Mouse (Mus musculus): Measurements from ENCODE around the gene Sidt1. TPM values are rescaled to one million over a fixed set of nuclear protein-coding genes. Genes with fewer than 3 reads are reported as not detected.

The Sidt1 gene
- polyA plus RNA-seq, 2 experiments = 0.08 TPM; not detected in 1

DNA sequence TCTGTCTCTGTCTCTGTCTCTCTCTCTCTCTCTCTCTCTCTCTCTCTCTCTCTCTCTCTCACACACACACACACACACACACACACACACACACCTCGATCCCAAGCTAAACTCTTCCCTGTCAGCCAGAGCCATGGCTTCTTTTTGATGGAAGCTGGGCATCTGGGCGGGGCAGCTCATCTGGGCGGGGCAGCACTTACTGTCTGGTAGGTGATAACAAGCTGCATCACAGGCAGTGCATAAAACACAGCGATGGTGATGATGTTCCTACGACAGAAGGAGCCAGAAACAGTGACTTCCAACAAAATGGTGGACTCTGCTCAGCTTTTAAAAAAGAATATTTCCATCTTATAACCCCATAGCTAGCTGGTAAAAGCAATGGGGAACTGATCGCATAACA, 67.4 kb downstream of the Sidt1 start:
- no peaks in the 10 kb centered on the region for H3K9me3 ChIP-seq (ENCODE audit: control insufficient read depth, low read length)
- H3K9ac ChIP-seq (replicated peaks) = no peak overlapping the region
- peak; percentile 29 for TF ChIP-seq EP300 (IDR thresholded peaks at IDR 0.05; ENCODE audit: low read depth)
- TF ChIP-seq CTCF (IDR thresholded peaks at IDR 0.05; ENCODE audit: low read depth) = no peak
- H3K4me3 ChIP-seq (ENCODE audit: insufficient read depth in 1 of 2, low read depth in 2 of 2, low read length in 2 of 2) = no peak overlapping the region
- peak overlapping the region; percentile 41 for H3K4me2 ChIP-seq (ENCODE audit: low read depth)
- no peaks in the 10 kb centered on the region; the same call in 1 of the 2 replicates for H3K27me3 ChIP-seq (ENCODE audit: control insufficient read depth, insufficient read depth, low read length)
- ATAC-seq (ENCODE audit: insufficient read depth) (peak; percentile 82), DNase-seq (ENCODE audit: low read depth in 3 of 3, low spot score in 3 of 3) (peak; percentile 46 to 55 (median 47))
- H3K4me1 ChIP-seq (replicated peaks; ENCODE audit: control insufficient read depth in 2 of 2, insufficient read depth in 2 of 2, low read length in 1 of 2) = peaks cover 10 to 16% of the 10 kb centered on the region in 2 experiments
- WGBS (ENCODE audit: insufficient replicate concordance) = 40% methylated on average over 6 of the region's 6 CpGs
- H3K36me3 ChIP-seq (replicated peaks; ENCODE audit: control insufficient read depth, insufficient read depth, low read depth) = no peaks in the 10 kb centered on the region
- H3K27ac ChIP-seq = no peak overlapping the region

DNA sequence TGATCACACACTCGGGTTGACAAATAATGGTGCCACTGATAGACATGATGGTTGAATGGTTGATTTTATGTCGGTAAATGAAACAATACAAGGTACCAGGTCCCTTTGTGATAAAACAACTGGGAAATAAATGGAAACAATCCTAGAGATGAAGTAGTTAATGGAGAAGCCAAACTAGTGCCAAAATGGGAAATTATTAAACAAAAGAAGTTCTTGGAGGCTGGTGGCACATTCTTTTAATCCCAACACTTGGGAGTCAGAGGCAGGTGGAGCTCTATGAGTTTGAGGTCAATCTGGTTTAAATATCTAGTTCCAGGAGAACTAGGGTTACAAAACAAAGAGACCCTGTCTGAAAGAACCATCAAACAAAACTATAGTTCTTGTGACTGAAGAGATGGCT, 68.1 kb downstream of the Sidt1 start:
- TF ChIP-seq CTCF (IDR thresholded peaks at IDR 0.05; ENCODE audit: low read depth) = no peak
- no peak for TF ChIP-seq EP300 (IDR thresholded peaks at IDR 0.05; ENCODE audit: low read depth)
- Histone ChIP-seq H3K36me3 (replicated peaks; ENCODE audit: control insufficient read depth, insufficient read depth, low read depth) (no peaks in the 10 kb centered on the region), H3K4me3 (ENCODE audit: insufficient read depth in 1 of 2, low read depth in 2 of 2, low read length in 2 of 2) (no peak overlapping the region), H3K4me2 (ENCODE audit: low read depth) (no peak overlapping the region), H3K9ac (replicated peaks) (no peak overlapping the region), H3K27ac (no peak overlapping the region), H3K4me1 (replicated peaks; ENCODE audit: control insufficient read depth in 2 of 2, insufficient read depth in 2 of 2, low read length in 1 of 2) (peaks cover 10 to 16% of the 10 kb centered on the region in 2 experiments), H3K27me3 (ENCODE audit: control insufficient read depth, insufficient read depth, low read length) (no peaks in the 10 kb centered on the region; the same call in 1 of the 2 replicates), H3K9me3 (ENCODE audit: control insufficient read depth, low read length) (no peaks in the 10 kb centered on the region)
- 53% methylated on average over 2 of the region's 2 CpGs for WGBS (ENCODE audit: insufficient replicate concordance)
- DNase-seq (ENCODE audit: low read depth in 3 of 3, low spot score in 3 of 3) = no peak
- ATAC-seq (ENCODE audit: insufficient read depth) = no peak

DNA sequence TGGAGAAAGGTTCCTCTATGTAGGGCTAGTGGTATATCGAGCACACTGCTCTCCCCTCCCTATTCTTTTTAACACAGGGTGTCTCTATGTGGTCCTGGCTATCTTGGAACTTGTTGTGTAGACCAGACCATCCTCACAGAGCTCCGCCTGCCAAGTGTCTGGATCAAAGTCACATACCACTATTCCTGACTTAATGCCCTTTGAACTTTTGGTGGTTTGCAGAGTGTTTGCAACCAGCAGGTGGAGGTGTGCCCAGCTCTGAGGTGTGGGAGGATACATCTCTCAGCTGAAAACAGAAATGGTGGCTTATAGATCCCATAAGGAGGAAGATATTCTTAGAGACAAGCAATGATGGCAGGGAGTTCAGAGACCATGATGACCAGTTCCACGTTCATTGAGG, 75.5 kb downstream of the Sidt1 start:
- H3K9ac ChIP-seq (replicated peaks) = no peak overlapping the region
- no peak overlapping the region for H3K4me2 ChIP-seq (ENCODE audit: low read depth)
- no peak overlapping the region for H3K27ac ChIP-seq
- DNase-seq (ENCODE audit: low read depth in 3 of 3, low spot score in 3 of 3) = no peak
- no peak overlapping the region for H3K4me3 ChIP-seq (ENCODE audit: insufficient read depth in 1 of 2, low read depth in 2 of 2, low read length in 2 of 2)
- H3K27me3 ChIP-seq (ENCODE audit: control insufficient read depth, insufficient read depth, low read length) = no peaks in the 10 kb centered on the region
- no peak for ATAC-seq (ENCODE audit: insufficient read depth)
- H3K4me1 ChIP-seq (replicated peaks; ENCODE audit: control insufficient read depth in 2 of 2, insufficient read depth in 2 of 2, low read length in 1 of 2) = no peaks in the 10 kb centered on the region
- 59% methylated on average over 3 of the region's 3 CpGs for WGBS (ENCODE audit: insufficient replicate concordance)
- no peaks in the 10 kb centered on the region for H3K9me3 ChIP-seq (ENCODE audit: control insufficient read depth, low read length)
- no peaks in the 10 kb centered on the region for H3K36me3 ChIP-seq (replicated peaks; ENCODE audit: control insufficient read depth, insufficient read depth, low read depth)
- TF ChIP-seq CTCF (IDR thresholded peaks at IDR 0.05; ENCODE audit: low read depth) = no peak
- no peak for TF ChIP-seq EP300 (IDR thresholded peaks at IDR 0.05; ENCODE audit: low read depth)

DNA sequence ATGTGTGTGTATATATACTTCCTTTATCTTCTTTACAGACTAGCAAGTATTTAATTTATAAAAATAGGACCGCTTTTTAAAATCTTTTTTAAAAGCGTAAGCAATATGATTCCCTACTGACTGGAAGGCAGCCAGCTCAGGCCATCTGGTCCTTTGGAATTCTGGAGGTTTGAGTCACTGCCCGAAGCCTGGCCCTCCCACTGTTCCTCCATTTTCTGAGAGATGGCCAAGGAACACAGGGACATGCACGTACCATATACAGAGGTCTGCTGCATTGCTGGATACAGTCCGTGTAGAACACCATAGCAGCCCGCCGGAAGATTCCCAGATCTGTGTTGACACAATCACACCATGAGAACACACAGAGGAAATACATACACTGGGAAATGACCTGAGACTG, 78.3 kb downstream of the Sidt1 start:
- Histone ChIP-seq H3K36me3 (replicated peaks; ENCODE audit: control insufficient read depth, insufficient read depth, low read depth) (no peaks in the 10 kb centered on the region), H3K9me3 (ENCODE audit: control insufficient read depth, low read length) (no peaks in the 10 kb centered on the region), H3K4me1 (replicated peaks; ENCODE audit: control insufficient read depth in 2 of 2, insufficient read depth in 2 of 2, low read length in 1 of 2) (no peaks in the 10 kb centered on the region), H3K27me3 (ENCODE audit: control insufficient read depth, insufficient read depth, low read length) (no peaks in the 10 kb centered on the region), H3K4me2 (ENCODE audit: low read depth) (no peak overlapping the region), H3K4me3 (ENCODE audit: insufficient read depth in 1 of 2, low read depth in 2 of 2, low read length in 2 of 2) (no peak overlapping the region), H3K27ac (no peak overlapping the region), H3K9ac (replicated peaks) (no peak overlapping the region)
- no peak for DNase-seq (ENCODE audit: low read depth in 3 of 3, low spot score in 3 of 3)
- 68% methylated on average over 7 of the region's 7 CpGs for WGBS (ENCODE audit: insufficient replicate concordance)
- no peak for TF ChIP-seq EP300 (IDR thresholded peaks at IDR 0.05; ENCODE audit: low read depth)
- TF ChIP-seq CTCF (IDR thresholded peaks at IDR 0.05; ENCODE audit: low read depth) = no peak
- no peak for ATAC-seq (ENCODE audit: insufficient read depth)

DNA sequence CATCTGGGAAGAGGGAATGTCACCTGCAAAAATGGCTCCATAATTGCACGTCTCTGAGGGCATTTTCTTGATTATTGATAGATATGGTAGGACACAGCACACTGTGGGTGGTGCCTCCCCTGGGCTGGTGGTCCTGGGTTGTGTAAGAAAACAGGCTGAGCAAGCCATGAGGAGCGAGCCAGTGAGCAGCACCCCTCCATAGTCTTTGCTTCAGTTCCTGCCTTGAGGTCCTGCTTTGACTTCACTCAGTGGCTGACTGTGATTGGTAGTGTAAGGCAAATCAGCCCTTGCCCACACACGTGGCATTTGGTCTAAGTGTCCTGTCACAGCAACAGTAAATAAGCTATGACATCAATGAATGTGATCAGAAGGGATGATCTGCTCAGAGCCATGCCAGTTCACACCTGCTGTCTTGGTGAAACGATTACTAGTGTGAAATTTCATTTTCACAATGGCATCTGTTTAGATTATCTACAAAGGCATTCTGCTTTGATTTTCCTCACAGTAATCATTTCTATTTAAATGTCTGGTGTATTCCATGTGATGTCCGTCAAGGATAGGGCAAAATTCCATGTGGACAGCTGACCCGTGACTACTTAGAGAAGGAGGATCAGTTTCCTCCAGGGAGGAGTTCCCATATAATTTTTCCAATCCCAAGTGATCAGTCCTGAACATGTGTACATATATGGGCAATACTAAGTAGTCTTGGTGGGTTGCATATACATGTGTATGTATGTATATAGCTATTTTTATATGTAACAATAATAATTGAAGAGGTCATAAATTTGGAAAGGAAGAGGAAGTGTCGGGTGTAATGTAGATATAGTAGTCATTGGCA, 79.0 kb downstream of the Sidt1 start:
- no peaks in the 10 kb centered on the region for H3K27me3 ChIP-seq (ENCODE audit: control insufficient read depth, insufficient read depth, low read length)
- no peaks in the 10 kb centered on the region for H3K4me1 ChIP-seq (replicated peaks; ENCODE audit: control insufficient read depth in 2 of 2, insufficient read depth in 2 of 2, low read length in 1 of 2)
- H3K4me3 ChIP-seq (ENCODE audit: insufficient read depth in 1 of 2, low read depth in 2 of 2, low read length in 2 of 2) = no peak overlapping the region
- DNase-seq (ENCODE audit: low read depth in 3 of 3, low spot score in 3 of 3) (no peak), ATAC-seq (ENCODE audit: insufficient read depth) (no peak)
- H3K27ac ChIP-seq = no peak overlapping the region
- no peak overlapping the region for H3K4me2 ChIP-seq (ENCODE audit: low read depth)
- TF ChIP-seq EP300 (IDR thresholded peaks at IDR 0.05; ENCODE audit: low read depth) (no peak), CTCF (IDR thresholded peaks at IDR 0.05; ENCODE audit: low read depth) (no peak)
- no peaks in the 10 kb centered on the region for H3K36me3 ChIP-seq (replicated peaks; ENCODE audit: control insufficient read depth, insufficient read depth, low read depth)
- WGBS (ENCODE audit: insufficient replicate concordance) = 52% methylated on average over 7 of the region's 7 CpGs
- H3K9ac ChIP-seq (replicated peaks) = no peak overlapping the region
- no peaks in the 10 kb centered on the region for H3K9me3 ChIP-seq (ENCODE audit: control insufficient read depth, low read length)

Data from liver, embryonic 14.5 days (tissue).